Mouse (Mus musculus) ES-Bruce4 (cell line): ENCODE results near the gene March6.

Source experiments
- CTCF ChIP-seq: IDR thresholded peaks from one replicate; pipeline ENCODE4 v1.8.1; 2011; ENCODE audit warnings: low read depth, low read length
- POLR2A ChIP-seq: IDR thresholded peaks from one replicate; pipeline ENCODE4 v1.8.1; 2011; ENCODE audit warnings: low read length; ENCODE audit not compliant: insufficient read depth

DNA sequence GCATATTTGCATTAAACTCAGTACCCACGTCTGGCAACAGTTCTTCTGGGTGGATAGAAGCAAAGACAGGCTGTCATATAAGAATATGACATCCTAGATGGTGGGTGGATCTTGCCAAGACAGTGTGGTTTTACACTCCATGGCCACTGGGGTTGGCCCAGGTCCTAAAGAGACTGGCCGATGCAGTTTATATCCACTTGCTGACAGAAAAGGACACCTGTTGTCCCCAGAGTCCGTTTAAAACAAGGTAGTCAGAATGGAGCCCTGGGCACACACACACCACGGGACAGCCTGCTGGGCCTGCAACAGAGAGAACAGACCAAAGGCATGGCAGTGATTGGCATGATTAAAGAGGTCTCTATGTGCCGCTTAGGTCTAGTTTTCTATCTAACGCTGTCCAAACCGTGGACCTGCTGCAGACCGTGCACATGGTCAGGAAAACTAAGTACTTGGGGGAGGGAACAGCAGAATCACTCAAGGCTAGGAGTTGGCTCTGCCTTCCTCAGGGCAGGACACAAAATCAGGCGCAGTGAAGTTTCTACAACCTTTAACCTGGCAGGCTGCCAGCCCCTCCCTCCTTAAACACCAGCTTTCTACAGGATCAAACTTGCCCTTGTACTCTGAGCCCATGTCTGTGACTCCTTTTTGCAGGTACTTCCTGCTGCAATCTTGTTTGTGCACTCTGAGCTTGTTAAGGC lies 38.6 kb upstream of the March6 start:
- TF ChIP-seq POLR2A (no peak), CTCF (no peak)
